Mouse (Mus musculus): ENCODE measurements at regions not wholly inside any gene's neighbourhood (a gene's known extent, or its start where the extent isn't known, plus 50 kb on each side); places are given as distances from the start of the nearest gene placed in this dataset.

GRCm38 (mm10) chr13:90493696-90494095 lies 404.3 kb upstream of the Xrcc4 start:
- DNase-seq (ENCODE audit: low spot score in 2 of 2): no peak

DNA sequence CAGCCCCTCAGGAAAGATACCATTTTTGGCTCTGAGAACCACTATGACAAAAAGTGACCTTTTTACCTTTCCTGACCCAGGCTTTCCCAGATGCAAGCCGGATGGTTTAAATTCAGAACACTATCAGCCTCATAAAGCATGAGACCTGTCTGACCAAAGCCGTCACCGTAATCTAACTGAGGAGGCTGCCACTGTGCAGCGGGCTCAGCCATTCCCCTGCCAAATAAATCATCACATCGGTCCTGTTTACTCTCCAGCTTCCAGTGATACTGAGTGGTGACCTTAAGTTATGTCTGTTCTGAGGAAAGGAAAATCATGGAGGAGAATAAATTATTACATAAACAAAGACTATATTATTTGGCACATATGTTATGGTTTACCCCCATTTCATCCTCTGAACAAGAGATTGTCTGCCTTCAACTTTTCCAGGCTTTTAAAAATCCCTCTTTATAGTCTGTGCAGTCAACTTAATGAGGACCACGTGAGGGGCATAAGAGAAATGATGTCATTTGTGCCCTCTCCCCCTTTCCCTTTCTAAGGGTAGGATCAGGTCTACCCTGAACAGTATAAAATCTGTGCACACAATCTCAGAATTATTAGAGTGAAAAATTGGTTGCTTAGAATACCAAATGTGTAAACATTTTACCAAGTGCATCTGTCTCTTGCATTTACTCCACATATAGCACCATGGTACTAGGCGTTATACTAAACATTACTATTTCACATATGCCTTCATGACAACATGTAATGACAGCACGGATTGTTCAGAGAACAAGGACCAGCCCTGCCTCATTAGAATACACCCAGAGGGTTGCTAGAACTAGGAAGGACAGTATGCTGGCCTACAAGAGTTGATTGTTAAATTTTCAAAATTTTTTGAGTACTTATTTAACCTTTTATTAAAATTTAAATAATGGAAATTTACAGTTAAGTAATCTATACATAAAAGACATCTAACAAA lies 401.9 kb upstream of the Xrcc4 start:
- no peak for DNase-seq (ENCODE audit: low spot score in 2 of 2)

DNA sequence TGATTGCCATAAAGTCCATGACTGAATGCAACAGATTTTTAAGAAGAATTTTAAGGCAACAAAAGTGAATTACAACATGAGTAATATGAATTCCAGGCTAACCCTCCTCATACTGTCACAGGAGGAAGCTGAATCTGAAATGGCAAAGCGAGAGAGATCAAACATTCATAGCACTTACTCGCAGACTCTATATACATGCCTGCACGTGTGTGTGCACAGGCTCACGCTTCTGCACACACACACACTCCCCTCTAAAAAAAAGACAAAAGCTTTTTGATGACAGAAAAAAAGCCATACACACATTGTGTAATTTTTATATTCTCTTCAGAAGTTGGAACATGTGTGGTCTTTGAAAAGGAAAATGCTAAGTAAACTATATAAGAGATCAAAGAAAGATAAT lies 391.1 kb upstream of the Xrcc4 start:
- DNase-seq (ENCODE audit: low spot score in 2 of 2): no peak

GRCm38 (mm10) chr13:90476880-90477279 lies 387.5 kb upstream of the Xrcc4 start:
- DNase-seq (ENCODE audit: low spot score in 2 of 2): no peak

DNA sequence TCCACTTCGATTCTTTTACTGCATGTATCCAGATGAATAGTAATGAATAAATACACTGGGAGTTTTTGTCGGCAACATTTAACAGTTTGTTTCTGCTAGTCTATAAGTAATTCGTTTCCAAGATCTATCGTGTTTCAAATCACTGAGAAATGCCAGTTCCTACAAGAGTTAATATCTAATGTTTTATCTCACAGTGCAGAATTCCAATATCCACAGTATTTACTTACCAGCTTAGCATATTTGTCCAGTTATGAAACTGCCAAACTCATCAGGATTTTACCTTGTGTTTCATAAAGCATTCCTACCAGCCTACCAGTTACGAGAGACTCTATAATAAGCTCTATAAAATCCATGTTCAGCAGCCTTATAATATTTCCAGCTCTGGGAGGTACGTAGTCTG lies 385.1 kb upstream of the Xrcc4 start:
- DNase-seq (ENCODE audit: low spot score in 2 of 2): no peak

- no peak for DNase-seq (ENCODE audit: low spot score in 2 of 2)
Observed at GRCm38 (mm10) chr13:90474053-90474452, 384.6 kb upstream of the Xrcc4 start.

GRCm38 (mm10) chr13:90473041-90473825 lies 383.8 kb upstream of the Xrcc4 start:
- DNase-seq (ENCODE audit: low spot score in 2 of 2): no peak

DNA sequence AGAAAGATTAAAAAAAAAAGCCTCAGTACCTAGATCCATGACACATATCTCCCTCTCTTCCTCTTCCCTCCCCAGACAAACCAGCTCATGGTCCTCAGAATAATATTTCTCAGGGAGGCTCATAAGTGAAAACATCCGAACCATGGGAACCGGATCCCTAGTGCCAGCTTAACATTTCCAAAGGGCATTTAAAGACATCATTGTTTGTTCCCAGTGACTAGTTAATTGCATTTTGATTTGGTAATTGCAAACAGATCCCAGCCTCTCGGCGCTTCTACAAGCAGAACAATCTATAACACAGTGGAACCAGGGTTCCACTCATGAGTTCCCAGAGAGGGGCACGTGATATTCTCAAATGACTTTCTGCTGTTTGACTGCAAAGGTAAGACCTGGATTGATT lies 376.7 kb upstream of the Xrcc4 start:
- DNase-seq (ENCODE audit: low spot score in 2 of 2): no peak

GRCm38 (mm10) chr13:90464051-90464450 lies 374.6 kb upstream of the Xrcc4 start:
- no peak for DNase-seq (ENCODE audit: low spot score in 2 of 2)

- no peak for DNase-seq (ENCODE audit: low spot score in 2 of 2)
Observed at GRCm38 (mm10) chr13:90463381-90463780, 374.0 kb upstream of the Xrcc4 start.

GRCm38 (mm10) chr13:90454631-90455030 lies 365.2 kb upstream of the Xrcc4 start:
- DNase-seq (ENCODE audit: low spot score in 2 of 2): no peak

GRCm38 (mm10) chr13:90426901-90427300 lies 337.5 kb upstream of the Xrcc4 start:
- DNase-seq (ENCODE audit: low spot score in 2 of 2): no peak

DNA sequence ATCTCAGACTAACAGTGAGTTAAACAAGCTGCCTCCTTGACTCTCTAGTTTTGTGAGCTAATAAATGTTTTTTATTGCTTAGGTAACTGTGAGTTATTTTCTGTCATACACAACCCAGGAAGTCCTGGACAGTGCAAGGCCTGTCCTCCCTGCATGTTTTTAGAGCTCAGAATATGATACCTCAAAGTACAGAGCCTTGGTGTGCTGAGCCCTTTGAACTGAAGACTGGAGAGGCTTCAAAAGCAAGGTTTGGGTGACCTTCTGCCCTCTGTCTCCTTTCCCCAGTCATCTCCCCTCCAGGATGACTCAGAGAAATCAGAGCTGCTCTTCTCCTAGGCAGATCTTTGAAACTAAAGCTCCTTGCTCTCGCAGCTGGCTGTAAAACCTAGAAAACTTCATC lies 336.0 kb upstream of the Xrcc4 start:
- no peak for DNase-seq (ENCODE audit: low spot score in 2 of 2)

DNA sequence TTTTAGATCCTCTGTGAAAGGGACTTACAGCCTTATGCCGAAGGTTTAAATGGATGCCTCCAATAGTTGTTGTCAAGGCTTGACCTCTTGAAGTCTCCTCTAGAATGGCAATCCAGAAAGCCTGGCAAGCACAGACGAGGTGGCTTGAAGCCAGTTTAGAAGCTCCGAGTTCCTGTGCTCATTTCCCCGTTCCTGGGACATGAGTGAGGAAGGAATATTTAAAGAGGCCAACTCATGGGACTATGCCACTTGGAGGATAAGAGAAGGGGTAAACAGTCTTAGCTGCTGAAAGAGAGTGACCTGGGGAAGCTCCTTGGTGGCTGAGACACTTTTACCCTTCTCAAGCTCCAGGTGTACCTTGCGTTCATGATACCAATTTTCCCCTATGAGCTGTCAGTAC lies 335.1 kb upstream of the Xrcc4 start:
- peak in 1 of 2 experiments; percentile 20 for DNase-seq (ENCODE audit: low spot score in 2 of 2)

GRCm38 (mm10) chr13:90420966-90421365 lies 331.6 kb upstream of the Xrcc4 start:
- DNase-seq (ENCODE audit: low spot score in 2 of 2): no peak

GRCm38 (mm10) chr13:90404392-90404791 lies 315.0 kb upstream of the Xrcc4 start:
- DNase-seq (ENCODE audit: low spot score in 2 of 2): no peak

GRCm38 (mm10) chr13:90402061-90402460 lies 312.7 kb upstream of the Xrcc4 start:
- no peak for DNase-seq (ENCODE audit: low spot score in 2 of 2)

GRCm38 (mm10) chr13:90401496-90401895 lies 312.1 kb upstream of the Xrcc4 start:
- no peak for DNase-seq (ENCODE audit: low spot score in 2 of 2)

DNA sequence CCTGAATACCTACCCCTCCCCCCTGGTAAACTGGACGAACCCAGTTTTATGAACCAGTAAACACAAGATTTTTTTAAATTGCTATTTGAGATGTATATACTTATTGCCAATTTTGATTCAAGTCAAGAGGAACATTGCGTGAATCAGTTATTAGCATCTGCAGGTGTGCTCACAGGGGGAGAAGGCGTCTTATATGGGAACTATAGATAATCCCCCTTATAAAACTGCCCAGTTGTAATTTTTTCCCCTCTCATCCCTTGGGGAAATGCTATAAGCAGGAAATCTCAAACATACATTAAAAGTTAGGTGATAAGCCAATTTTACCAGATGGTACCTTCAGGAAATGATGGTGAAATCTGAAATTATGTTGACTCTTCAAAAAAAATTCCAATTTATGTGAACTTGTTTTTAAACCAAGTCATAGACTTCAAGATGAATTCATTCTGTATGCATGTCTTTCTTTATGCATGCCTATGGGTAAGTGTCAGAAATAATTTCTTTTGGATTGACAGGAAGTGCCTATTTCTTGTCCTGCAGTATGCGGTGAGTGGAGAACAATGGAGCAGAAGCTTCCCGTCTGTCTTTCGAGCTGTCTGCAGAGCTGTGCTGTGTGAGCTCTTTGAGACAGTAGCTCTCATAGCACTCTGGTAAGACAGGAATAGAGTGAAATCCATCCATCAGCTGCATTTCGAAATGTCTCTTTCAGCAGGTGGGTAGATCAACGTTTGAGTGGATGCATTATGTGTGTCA lies 306.0 kb upstream of the Xrcc4 start:
- no peak for DNase-seq (ENCODE audit: low spot score in 2 of 2)

GRCm38 (mm10) chr13:90394815-90395241 lies 305.4 kb upstream of the Xrcc4 start:
- peak; percentile 44 to 70 for DNase-seq (ENCODE audit: low spot score in 2 of 2)

DNA sequence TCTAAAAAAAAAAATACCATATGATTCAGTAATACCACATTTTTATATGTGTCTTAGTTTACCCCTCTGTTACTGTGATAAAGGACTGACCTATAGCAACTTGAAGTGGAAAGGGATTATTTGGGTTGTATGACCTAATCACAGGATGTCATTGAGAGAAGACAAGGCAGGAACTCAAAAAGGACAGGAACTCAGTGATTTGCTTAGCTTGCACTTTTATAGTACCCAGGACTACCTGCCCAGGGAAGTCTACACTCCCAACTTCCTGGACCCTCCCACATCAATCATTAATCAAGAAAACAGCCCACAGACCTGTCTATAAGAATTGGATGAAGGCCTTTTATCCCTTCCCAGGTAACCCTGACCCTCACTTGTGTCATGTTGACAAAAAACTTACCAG lies 303.0 kb upstream of the Xrcc4 start:
- DNase-seq (ENCODE audit: low spot score in 2 of 2): no peak

- no peak for DNase-seq (ENCODE audit: low spot score in 2 of 2)
Observed at GRCm38 (mm10) chr13:90376619-90377018, 287.2 kb upstream of the Xrcc4 start.

Measured in right cerebral cortex, postnatal 10 days (tissue).